Mouse (Mus musculus) naive thymus-derived CD4-positive, alpha-beta T cell, adult 2 months (primary cell): ENCODE measurements at regions not wholly inside any gene's neighbourhood (a gene's known extent, or its start where the extent isn't known, plus 50 kb on each side); places are given as distances from the start of the nearest gene placed in this dataset.
"Not testable (repeated sequence)": the region's sequence is repeated elsewhere in the genome, so short reads cannot be mapped to it uniquely, and the experiment has no call there.

ENCODE experiments used
- DNase-seq: peaks from one replicate; pipeline ENCODE4 v3.0.0-alpha.2; 2011; ENCODE audit warnings: low read depth

DNA sequence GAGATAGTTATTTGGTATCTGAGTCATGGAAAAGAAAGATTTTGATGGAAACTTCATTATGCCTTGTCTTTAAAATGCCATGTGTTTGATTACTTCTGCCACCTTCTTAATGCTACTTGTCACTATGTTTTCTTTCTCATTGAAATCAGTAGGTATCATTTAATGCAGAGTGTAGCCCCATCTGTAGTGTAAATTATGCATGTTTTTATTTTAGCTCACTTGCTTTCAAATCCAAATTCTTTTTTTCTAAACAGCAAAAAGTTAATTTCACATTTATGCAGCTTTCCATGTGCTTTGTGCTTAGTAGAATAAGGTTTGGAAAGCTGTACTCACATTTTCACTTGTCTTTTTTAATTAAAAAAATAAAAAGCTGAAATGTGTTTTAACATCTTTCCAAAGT, 748.0 kb upstream of the Epha7 start:
- no peak for DNase-seq

DNA sequence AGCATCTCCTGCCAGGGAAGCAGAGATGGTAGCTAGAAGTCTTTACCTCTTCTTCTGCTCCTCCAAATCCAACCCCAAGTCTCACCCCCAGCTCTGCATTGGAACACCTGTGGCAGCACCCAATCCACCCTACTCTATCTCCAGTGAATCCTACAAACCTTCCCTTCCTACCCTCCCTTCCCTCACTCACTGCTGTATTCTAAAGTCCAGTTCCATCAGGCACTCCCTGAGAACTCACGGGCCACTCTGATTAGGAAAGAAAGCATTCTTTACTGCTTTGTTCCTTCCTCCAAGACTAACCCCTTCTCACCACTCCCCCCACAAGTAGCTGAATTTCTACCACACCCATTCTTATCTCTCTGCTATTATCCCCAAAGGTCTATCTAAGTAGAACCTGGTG, 747.1 kb upstream of the Epha7 start:
- DNase-seq: no peak

DNA sequence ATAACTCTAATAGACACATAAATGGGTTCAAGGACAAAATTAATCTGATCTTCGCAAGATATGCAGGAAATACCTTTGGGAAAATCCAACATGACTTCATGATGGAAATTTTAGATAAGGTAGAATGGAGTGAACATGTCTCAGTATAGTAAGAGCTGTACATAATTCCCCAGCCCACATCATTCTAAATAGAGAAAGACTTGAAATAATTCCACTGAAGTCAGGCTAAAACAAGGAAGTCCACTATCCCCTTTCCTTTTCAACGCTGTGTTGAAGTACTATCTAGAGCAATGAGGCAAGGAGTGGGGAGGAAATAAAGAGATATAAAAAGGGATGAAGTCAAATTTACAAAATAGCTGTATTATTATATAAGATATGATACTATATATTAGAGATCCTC, 733.9 kb upstream of the Epha7 start:
- DNase-seq: no peak

DNA sequence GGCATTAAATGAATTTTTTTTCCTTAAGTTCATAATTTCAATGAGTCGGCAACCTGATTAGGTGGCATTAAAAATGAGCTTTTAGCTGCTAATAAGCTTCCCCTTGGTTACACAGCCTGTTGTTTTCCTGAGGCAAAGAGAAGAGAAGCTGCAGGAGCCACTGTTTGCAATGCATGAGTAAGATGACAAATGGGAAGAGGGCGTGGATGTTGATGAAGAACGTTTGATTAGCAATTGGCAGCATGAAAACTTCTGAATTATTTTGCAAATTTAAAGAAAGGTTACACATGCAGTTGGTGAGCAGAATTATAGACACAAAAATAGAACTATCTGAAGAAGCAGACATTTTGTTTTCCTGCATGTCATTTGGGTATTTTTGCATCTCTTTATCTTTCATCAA, 720.1 kb upstream of the Epha7 start:
- no peak for DNase-seq

DNA sequence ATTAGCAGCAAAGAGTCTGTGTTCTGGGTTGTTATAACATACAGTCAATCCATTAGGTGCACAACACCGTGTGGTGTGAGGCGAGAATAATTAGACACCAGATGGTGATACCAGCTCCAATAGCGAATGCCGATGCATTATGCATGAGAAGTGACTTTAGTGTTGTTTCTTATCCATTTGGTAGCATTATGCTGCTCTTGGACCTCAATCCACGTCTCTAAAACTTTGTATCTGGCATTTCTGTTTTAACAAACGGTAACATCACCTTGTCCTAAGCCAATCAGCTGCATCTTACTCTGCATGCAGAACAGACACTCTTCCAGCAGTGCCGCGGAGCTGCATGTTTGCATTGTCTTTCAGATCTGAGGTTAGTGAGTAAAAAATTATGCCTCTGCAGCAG, 669.8 kb upstream of the Epha7 start:
- no peak for DNase-seq

DNA sequence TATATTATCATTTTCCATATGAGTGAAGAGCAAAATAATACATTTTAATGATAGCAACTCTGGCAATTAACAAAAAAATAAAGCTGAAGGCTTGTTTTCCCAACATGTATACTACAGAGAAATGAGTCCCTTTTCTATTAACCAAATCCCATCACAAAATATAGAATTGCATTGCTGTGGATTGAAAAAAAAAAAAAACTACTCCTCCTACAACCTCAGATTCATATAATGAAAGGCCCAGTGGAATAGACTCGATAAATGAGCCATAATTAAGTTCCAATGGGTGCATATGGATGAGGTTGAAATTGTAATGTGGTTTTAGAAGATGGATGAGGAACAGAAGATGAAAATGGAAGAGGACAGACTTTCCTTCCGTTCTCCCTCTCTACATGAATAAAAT, 657.8 kb upstream of the Epha7 start:
- no peak for DNase-seq

DNA sequence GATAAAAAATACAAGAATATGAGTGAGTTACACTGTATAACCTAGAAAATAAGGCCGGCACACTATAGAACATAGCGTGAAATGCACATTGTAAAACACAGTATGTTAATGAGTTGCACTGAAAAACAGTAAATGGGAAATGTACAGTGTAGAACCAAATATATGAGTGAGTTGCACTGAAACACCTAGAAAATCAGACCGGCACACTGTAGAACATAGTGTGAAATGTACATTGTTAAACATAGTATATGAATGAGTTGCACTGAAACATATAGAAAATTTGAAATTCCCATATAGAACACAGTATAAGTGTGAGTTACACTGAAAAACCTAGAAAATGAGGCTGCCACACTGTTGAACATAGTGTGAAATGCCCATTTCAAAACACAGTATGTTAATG, 636.2 kb upstream of the Epha7 start:
- DNase-seq: peak; percentile 81

DNA sequence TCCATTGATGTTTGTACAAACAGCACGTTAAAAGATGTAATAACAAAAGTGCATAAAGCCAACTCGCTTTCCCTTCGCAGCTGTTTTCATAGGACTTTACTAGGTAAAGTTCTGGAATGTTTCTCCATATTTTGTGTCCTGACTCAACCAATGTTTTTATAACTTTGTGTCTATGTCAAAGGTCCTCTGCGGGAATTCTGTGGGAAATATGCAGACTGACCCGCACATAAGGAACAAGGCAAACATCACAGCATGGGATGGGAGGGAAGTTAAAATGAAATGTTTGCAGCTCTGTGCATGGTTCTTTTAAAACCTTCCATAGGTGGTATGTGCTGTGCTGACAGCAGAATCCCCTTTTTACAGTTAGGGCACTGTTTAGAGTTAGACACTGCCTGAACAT, 622.1 kb upstream of the Epha7 start:
- DNase-seq: no peak

DNA sequence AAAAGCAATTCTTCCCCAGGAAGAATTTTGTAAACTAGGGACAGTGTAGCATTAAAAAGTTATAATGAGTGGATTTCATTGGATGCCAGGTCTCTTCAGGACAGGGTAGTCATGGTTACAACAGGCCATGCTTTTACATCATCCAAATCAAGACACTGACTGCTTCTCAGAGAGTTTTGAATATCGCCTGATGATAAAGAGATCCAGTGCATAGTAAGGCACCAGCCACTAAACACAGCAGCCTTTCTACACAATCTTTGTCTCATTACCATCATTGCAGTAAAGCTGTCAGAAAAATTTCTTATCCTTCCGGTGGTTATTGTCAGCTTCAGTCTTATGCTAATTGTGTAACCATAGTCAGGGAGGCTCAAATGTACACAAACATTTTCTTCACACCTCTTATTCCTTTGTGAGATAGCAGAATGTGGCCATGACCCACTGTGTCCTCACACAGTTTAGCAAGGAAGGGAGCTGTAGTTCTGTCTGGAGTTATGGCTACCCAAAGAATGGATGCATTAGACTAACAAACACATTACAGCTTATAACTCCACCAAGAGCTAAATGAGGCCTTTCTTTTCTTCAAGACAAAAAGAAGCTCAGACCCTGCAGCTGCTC, 585.2 kb upstream of the Epha7 start:
- DNase-seq: no peak

DNA sequence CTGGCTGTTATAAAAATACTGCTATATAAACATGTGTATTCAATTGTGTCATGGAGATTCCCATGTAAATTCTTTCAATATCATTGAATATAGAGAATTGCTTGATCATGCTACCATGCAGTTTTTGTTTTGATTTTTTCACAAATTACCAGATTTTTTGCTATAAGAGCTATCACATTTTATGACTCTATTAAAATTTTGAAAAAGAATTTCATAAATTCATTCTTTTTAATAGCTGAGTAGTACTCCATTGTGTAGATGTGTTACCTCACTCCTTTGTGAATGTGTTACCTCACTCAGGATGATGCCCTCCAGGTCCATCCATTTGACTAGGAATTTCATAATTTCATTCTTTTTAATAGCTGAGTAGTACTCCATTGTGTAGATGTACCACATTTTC, 577.4 kb upstream of the Epha7 start:
- DNase-seq: not testable (repeated sequence)

DNA sequence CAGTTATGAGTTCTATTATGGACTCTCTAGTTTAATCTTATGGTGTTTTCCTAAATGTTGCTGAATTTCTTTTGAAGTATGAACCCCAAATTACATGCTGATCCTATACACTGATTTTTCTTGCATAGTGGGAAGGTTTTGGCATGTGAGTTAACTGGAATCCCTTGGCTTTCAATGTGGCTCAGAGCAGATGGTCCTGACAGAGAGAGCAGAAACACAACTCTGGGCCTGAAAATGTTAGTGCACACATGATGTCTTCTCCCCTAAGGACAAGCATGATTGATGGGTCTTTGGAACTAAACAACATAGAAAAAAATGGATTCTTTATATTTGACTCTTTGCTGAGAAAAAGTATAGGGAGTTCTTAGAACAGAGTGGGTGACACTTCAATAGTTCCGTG, 570.7 kb upstream of the Epha7 start:
- no peak for DNase-seq
